Mouse (Mus musculus) right cerebral cortex, postnatal 14 days (tissue): ENCODE data around the gene Cideb.
A peak's percentile ranks its signal among the peaks of the same experiment; 100 is the strongest.

ENCODE experiments used
- DNase-seq: peaks from one replicate; pipeline ENCODE4 v3.0.0; 2022

Gene Cideb

DNA sequence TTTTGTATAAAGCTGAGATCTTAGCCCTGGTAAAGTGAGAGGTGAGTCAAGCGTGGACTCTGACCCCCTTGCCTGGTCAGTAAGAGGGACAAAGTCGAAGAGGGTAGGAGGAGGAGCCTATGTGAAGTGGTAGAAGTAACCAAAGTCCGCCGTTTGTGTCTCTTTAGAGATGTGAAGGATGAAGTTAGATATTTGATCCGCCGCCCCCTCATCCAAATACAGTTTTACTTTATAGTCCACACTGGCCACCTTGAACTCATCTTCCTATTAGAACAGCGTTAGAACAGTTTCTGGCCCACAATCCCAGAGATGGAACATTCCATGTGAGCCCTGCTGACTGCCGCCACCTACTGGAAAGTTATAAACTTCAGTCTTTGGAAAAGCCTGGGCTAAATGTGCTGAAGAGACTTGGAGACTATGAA, at the start of gene Cideb:
Gene Cideb (minus strand): TSS at position 96 of the 422 bp plus-strand sequence.
- DNase-seq = no peak

GRCm38 (mm10) chr14:55795380-55796163, 37.3 kb upstream of the Cideb start:
- DNase-seq = no peak

DNA sequence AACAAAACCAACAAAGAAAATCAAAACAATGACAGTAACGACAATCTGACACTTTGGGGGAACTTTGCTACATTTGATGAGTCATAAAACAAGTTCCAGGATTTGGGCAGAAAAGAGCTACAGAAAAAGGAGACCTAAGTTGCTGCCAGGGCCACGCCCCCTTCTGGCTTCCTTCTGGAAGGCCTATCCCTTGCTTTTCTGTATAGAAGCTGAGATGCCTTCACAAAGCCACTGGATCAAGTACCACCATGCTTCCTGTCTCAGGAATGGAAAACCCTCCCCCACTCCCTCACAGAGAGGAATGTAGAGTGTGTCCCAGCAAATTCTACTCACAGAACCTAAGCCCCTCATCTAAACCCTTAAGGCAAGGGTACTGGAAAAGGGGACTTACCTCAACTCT, 35.7 kb upstream of the Cideb start:
- DNase-seq = no peak

- no peak for DNase-seq
These were observed 35.2 kb upstream of the Cideb start for GRCm38 (mm10) chr14:55793461-55793860.

DNA sequence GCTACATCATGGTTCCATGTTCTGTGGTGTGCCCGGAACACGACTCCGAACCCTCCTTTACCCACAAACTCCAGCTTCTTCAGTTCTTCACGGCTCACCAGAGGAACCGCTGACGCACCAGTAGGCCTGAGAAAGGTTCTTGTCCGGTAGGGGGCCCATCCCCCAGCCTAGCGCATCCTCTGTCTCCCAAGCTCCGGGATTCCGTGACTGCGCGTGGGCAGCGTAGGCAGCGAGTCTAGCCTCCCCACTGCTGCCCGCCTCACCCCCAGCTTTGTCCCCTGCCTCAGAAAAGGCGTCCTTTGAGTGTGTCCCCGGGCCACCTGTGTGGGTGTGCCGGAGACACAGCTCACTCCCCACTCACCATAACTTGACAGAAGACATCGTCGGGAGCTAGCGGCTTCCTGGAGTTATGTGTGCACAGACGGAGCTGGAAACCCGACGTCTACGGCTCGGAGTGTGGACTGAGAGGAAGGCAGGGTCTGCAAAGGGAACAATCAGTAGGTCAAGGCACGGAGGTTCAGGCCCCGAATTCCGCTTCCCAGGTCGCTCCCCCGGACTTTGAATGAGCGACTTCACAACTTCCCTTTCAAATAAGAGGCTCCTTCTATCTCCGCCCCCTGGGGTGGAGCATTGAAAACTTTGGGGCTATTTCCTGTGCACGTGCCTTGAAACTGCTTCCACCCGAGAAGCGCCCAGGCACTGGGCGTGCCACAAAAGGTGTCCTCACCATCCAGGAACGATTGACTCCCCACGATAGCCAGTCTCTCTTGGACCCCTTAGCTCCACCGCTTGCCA, 30.2 kb upstream of the Cideb start, which contains the start of gene Ripk3:
Gene Ripk3 (minus strand): TSS at position 610 of the 795 bp plus-strand sequence.
- no peak for DNase-seq

GRCm38 (mm10) chr14:55787731-55788130, 29.5 kb upstream of the Cideb start:
- no peak for DNase-seq

- no peak for DNase-seq
These were observed 26.9 kb upstream of the Cideb start for GRCm38 (mm10) chr14:55785195-55785594.

GRCm38 (mm10) chr14:55783958-55784235, 25.6 kb upstream of the Cideb start, which contains the start of gene Adcy4:
Adcy4 (minus strand) TSS chr14:55784095.
- no peak for DNase-seq

DNA sequence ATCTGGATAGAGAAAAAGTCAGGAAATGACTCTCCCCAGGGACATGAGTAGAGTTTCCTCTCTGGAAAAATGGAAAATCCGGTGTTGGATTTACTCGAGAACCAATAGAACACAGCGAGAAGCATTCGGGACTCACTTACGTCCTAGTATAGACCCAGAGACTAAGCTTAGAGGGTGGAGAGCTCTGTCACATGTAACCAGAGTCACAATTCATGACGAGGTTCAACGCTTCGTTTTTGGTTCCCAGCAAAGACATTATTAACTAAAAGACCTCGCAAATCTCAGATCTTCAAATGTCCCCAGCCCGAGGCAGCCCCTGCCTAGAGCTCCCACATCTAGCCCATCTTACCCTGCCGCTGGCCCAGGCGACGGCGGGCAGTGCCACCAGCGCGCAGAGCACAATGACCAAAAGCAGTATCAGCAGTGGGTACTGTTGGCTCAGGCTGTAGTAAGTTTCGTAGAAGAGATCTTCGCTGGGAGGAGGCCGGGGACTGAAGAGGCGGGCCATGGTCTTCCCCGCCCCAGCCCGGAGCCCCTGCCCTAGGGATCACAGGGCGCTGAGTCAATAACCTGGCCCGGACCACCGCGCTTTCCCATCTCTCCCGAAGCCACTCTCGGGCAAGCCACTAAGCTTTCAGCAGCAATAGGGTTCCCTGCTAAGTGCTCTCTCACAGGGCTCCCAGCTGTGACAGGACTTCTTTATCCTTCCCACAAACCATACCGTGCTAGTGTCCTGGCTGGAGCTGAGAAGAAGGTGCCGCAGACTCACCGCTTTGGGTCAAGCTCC, 25.1 kb upstream of the Cideb start:
- DNase-seq = no peak

GRCm38 (mm10) chr14:55782361-55782960, 24.2 kb upstream of the Cideb start:
- no peak for DNase-seq

DNA sequence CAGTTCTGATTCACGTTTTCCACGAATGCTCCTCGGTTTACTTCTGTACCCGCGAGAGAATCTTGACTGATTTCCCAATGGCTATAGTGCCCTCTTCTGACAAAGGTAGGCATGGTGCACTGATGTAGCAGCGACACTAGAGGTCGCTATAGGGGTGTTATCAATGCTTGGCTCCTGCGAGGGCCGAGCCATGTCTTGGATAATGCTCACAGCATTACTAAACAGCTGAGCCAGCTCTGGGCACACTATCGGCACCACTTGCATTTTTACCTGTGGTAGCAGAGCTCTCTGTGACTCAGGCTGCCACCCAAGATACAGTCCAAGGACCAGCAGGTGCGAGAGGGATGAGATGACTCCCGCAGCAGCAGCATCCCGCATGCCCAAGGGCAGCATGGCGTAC, 23.1 kb upstream of the Cideb start:
- DNase-seq = peak; percentile 40

- DNase-seq = no peak
These were observed 22.5 kb upstream of the Cideb start for GRCm38 (mm10) chr14:55780736-55781135.

- no peak for DNase-seq
These were observed 21.4 kb upstream of the Cideb start for GRCm38 (mm10) chr14:55779656-55780055.

DNA sequence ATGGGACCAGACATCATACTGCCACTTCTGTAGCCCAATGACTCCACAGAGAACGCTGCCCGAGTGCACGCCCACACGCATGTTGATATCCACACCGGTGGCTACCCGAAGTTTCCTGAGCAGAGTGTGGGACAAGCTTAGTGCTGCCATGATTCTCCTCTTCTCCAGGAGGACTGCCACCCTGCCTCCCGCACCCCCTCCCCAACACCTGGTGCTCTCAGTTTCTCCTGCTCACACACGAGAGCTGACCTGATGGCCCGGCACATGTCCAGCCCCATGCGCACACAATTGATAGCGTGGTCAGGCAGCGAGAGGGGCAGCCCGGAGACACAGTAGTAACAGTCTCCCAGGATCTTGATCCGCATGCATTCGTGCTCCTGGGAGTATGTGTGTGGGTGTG, 20.4 kb upstream of the Cideb start:
- no peak for DNase-seq

- DNase-seq = no peak
These were observed 19.5 kb upstream of the Cideb start for GRCm38 (mm10) chr14:55777806-55778205.

GRCm38 (mm10) chr14:55777176-55777575, 18.9 kb upstream of the Cideb start:
- no peak for DNase-seq

DNA sequence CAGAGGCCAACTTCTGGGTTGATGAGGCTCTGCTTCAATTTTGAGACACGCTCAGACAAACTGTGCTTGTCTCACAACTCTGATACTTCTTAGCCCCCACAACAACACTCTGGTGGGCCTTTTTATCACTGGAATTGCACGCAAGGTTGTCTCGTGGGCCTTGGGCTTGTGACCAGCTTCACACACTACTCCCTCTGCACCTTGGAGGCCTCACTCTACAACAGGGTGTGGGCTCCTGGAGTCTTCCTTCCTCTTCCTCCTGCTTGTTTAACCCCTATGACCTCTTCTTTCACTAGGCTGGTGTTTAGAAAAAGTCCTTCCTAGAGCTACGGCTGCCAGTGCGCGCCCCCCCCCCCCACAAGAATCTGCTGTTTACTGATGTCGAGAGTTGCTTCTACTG, 18.5 kb upstream of the Cideb start:
- no peak for DNase-seq

GRCm38 (mm10) chr14:55769087-55769703, 10.9 kb upstream of the Cideb start:
- DNase-seq = no peak

- DNase-seq = no peak
These were observed 10.3 kb upstream of the Cideb start for GRCm38 (mm10) chr14:55768555-55768954.

DNA sequence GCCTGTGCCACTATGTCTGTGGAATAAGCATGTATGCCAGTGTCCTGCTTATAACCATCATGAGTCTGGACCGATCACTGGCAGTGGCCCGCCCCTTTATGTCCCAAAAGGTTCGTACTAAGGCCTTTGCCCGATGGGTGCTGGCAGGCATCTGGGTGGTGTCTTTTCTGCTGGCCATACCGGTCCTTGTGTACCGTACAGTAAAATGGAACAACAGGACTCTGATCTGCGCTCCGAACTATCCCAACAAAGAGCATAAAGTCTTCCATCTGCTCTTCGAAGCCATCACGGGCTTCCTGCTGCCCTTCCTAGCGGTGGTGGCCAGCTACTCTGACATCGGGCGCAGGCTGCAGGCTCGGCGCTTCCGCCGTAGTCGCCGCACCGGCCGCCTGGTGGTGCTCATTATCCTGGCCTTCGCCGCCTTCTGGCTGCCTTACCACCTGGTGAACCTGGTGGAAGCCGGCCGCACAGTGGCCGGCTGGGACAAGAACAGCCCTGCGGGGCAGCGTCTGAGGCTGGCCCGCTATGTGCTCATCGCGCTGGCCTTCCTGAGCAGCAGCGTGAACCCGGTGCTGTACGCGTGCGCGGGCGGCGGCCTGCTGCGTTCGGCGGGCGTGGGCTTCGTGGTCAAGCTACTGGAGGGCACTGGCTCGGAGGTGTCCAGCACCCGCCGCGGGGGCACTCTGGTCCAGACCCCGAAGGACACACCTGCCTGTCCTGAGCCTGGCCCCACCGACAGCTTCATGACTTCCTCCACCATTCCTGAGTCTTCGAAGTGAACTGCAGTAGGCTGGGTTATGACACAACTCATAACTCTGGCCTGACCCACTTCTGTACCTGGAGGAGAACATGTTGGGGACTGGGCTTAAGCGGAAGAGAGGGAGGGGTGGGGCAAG, 9.5 kb upstream of the Cideb start:
- peak; percentile 51 for DNase-seq

DNA sequence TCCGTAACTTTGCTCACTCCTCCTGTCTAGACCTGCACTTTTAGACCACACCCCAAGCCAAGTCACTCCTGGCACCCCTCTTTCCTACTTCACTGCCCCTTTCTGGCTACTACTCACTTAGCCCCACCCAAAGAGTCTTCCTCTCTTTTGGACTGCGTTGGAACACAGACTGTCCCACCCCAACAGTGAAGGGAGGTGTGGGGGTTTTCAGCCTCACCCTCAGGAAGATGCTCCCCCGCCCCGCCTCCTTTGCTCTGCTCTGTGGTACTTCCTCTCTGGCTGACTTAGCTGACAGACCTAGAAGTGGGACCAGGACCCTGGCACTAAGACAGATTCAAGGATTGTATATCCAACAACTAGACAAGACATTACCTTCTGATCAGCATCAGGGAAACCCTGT, 7.4 kb upstream of the Cideb start, which contains the start of gene Ltb4r1:
Gene Ltb4r1 (plus strand): TSS at position 267 of the 400 bp plus-strand sequence.
- DNase-seq = no peak
